Mouse (Mus musculus): ENCODE measurements around the gene Opcml. TPM values are rescaled to one million over a fixed set of nuclear protein-coding genes. Genes with fewer than 3 reads are reported as not detected.

The Opcml gene
- polyA plus RNA-seq (2015; fragmentation: Nextera tagmentation; extraction: Ambion mirVana), result 67.8 and 73.0 TPM in 2 replicates

DNA sequence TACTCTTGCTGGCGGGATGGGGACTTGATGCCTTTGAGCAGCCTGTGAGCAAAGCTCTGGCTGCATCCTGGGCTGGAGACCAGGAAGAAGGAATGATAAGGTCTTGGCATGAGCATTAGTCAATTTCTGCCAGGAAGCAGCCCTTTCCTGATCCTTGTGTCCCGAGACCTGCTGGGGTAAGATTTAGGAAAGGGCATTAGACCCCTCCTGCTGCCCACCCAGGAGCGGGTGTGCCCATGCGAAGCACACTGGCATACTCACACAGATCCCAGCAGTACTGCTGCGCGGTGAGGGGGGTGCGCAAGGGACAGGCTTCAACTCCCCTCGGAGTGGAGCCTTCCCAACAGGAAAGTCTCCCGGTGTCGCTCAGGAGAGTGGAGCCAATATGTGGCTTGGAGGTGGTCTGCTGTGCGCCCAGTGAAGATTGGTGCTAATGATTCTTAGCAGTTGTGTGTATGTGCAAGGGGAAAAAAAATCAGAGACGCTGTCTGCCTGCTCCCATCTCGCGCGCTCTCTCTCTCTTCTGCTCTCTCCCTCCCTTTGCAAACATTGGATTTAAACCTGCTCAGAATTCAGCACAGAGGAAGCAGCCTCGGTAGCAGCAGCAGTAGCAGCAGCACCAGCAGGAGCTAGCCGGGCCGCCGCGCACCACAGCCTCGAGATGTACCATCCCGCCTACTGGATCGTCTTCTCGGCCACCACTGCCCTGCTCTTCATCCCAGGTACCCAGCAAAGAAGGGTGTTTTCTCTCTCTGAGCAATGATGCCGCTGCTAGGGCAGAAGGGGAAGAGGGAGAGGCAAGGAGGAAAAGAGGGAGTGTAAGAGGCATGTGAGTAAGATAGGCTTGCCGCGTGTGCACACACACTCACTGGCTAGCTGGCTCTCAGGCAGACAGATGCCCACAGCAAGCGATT is at the start of gene Opcml:
Opcml (plus strand) TSS at position 51 of the 914 bp plus-strand sequence.
- 1% methylated on average over 28 of the region's 28 CpGs for WGBS
- H3K27ac ChIP-seq (ENCODE audit: low read length), result peak within 1 kb of the TSS; percentile 92
- peak within 1 kb of the TSS; percentile 64 for H3K4me3 ChIP-seq (ENCODE audit: low read depth, low read length)
- H3K4me2 ChIP-seq (ENCODE audit: low read length), result peak within 1 kb of the TSS; percentile 86
- no peaks in the 10 kb centered on the region for H3K36me3 ChIP-seq (ENCODE audit: control insufficient read depth, insufficient read depth, low read length)
- H3K9ac ChIP-seq (ENCODE audit: low read depth, low read length), result peak within 1 kb of the TSS; percentile 81
- no peaks in the 10 kb centered on the region for H3K9me3 ChIP-seq (replicated peaks; ENCODE audit: control insufficient read depth, low read length, poor library complexity, severe bottlenecking)
- peaks cover 3% of the 10 kb centered on the region for H3K4me1 ChIP-seq (ENCODE audit: control insufficient read depth, insufficient read depth, low read length)
- H3K27me3 ChIP-seq (ENCODE audit: control insufficient read depth, insufficient read depth, low read depth, low read length), result no peaks in the 10 kb centered on the region
- peak; percentile 95 for ATAC-seq

DNA sequence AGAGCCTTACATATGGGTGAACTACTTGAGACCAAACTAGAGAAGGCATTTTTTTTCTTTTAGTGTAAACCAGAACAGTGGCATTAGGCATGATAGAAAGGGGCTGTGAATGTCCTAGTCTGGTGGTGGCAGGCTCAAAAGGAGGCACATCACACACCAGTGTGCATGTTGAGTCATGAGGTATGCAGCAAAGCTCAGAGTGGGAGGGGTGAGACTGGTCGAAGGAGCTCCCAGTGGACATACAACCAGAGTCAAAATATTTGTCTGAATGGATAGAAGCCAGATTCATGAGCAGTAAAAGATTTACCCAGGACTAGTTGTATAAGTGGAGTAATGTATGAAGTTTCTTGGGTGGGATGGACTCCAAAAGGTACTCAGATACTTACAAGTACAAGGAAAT is 31.9 kb upstream of the Opcml start:
- H3K36me3 ChIP-seq (ENCODE audit: control insufficient read depth, insufficient read depth, low read length), result no peaks in the 10 kb centered on the region
- peaks cover 2% of the 10 kb centered on the region; the same call in 1 of the 2 replicates for H3K4me1 ChIP-seq (ENCODE audit: control insufficient read depth, insufficient read depth, low read length)
- no peaks in the 10 kb centered on the region for H3K9me3 ChIP-seq (replicated peaks; ENCODE audit: control insufficient read depth, low read length, poor library complexity, severe bottlenecking)
- no peak overlapping the region for H3K4me3 ChIP-seq (ENCODE audit: low read depth, low read length)
- no peak overlapping the region for H3K4me2 ChIP-seq (ENCODE audit: low read length)
- no peak overlapping the region for H3K9ac ChIP-seq (ENCODE audit: low read depth, low read length)
- 91% methylated on average over 1 of the region's 1 CpGs for WGBS
- ATAC-seq, result no peak
- H3K27me3 ChIP-seq (ENCODE audit: control insufficient read depth, insufficient read depth, low read depth, low read length), result no peaks in the 10 kb centered on the region
- no peak overlapping the region for H3K27ac ChIP-seq (ENCODE audit: low read length)

- ATAC-seq, result no peak
- 95% methylated on average over 2 of the region's 2 CpGs for WGBS
- H3K27ac ChIP-seq (ENCODE audit: low read length), result no peak overlapping the region
Observed at GRCm38 (mm10) chr9:27761196-27761595, 29.4 kb upstream of the Opcml start.

DNA sequence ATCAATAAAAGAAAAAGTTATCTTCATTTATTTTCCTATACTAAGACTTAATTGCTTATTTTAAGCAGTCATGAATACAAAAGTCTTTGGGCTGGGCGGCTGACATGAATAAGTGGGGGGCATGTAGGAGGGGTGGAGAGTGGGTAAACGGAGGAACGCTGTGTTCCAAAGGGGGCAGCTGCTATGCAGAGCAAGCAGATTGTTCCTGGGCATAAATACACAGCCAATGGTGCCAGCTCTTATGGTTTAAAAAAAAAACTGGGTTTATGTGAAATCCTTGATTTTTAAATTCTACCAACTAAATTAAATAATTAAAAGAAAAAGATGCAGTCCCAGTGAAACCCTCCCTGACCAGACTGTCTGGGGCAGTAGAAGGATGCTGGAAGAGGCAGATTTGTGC is 24.1 kb upstream of the Opcml start:
- no peaks in the 10 kb centered on the region for H3K27me3 ChIP-seq (ENCODE audit: control insufficient read depth, insufficient read depth, low read depth, low read length)
- H3K9me3 ChIP-seq (replicated peaks; ENCODE audit: control insufficient read depth, low read length, poor library complexity, severe bottlenecking), result no peaks in the 10 kb centered on the region
- 65% methylated on average over 3 of the region's 3 CpGs for WGBS
- no peak overlapping the region for H3K27ac ChIP-seq (ENCODE audit: low read length)
- ATAC-seq, result no peak
- H3K4me2 ChIP-seq (ENCODE audit: low read length), result no peak overlapping the region
- no peaks in the 10 kb centered on the region for H3K4me1 ChIP-seq (ENCODE audit: control insufficient read depth, insufficient read depth, low read length)
- no peak overlapping the region for H3K9ac ChIP-seq (ENCODE audit: low read depth, low read length)
- no peaks in the 10 kb centered on the region for H3K36me3 ChIP-seq (ENCODE audit: control insufficient read depth, insufficient read depth, low read length)
- H3K4me3 ChIP-seq (ENCODE audit: low read depth, low read length), result no peak overlapping the region

More at GRCm38 (mm10) chr9:27761196-27761595, 29.4 kb upstream of the Opcml start:
- Histone ChIP-seq H3K4me2 (ENCODE audit: low read length) (no peak overlapping the region), H3K4me3 (ENCODE audit: low read depth, low read length) (no peak overlapping the region), H3K27me3 (ENCODE audit: control insufficient read depth, insufficient read depth, low read depth, low read length) (no peaks in the 10 kb centered on the region), H3K4me1 (ENCODE audit: control insufficient read depth, insufficient read depth, low read length) (no peaks in the 10 kb centered on the region), H3K9ac (ENCODE audit: low read depth, low read length) (no peak overlapping the region), H3K36me3 (ENCODE audit: control insufficient read depth, insufficient read depth, low read length) (no peaks in the 10 kb centered on the region), H3K9me3 (replicated peaks; ENCODE audit: control insufficient read depth, low read length, poor library complexity, severe bottlenecking) (no peaks in the 10 kb centered on the region)

- WGBS, result 91% methylated on average over 8 of the region's 8 CpGs
- no peak overlapping the region for H3K4me3 ChIP-seq (ENCODE audit: low read depth, low read length)
- no peak overlapping the region for H3K4me2 ChIP-seq (ENCODE audit: low read length)
- H3K27me3 ChIP-seq (ENCODE audit: control insufficient read depth, insufficient read depth, low read depth, low read length), result no peaks in the 10 kb centered on the region
- no peak overlapping the region for H3K9ac ChIP-seq (ENCODE audit: low read depth, low read length)
- no peak for ATAC-seq
- H3K36me3 ChIP-seq (ENCODE audit: control insufficient read depth, insufficient read depth, low read length), result no peaks in the 10 kb centered on the region
- no peaks in the 10 kb centered on the region for H3K4me1 ChIP-seq (ENCODE audit: control insufficient read depth, insufficient read depth, low read length)
- H3K27ac ChIP-seq (ENCODE audit: low read length), result no peak overlapping the region
- no peaks in the 10 kb centered on the region for H3K9me3 ChIP-seq (replicated peaks; ENCODE audit: control insufficient read depth, low read length, poor library complexity, severe bottlenecking)
Observed at GRCm38 (mm10) chr9:27767196-27767900, 23.2 kb upstream of the Opcml start.

DNA sequence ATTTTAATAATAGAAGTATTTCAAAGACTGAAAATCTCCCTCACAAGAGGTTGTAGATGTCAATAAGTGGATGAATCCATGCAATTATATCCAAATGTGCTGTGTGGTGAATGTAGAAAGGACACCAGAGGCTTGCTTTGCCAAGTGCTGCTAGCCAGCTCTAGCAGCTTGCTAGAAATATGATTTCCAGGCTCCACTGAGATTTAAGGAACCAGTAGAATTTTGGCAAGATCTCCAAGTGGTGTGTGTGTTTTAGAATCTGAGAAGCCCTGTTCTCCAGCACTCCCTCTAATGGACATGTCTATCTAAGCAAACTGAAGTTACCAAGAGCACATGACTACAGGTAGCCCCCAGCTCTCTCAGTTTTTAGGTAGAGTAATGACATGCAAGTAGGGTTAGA is 21.8 kb upstream of the Opcml start:
- Histone ChIP-seq H3K4me3 (ENCODE audit: low read depth, low read length) (no peak overlapping the region), H3K9me3 (replicated peaks; ENCODE audit: control insufficient read depth, low read length, poor library complexity, severe bottlenecking) (no peaks in the 10 kb centered on the region), H3K27me3 (ENCODE audit: control insufficient read depth, insufficient read depth, low read depth, low read length) (no peaks in the 10 kb centered on the region), H3K27ac (ENCODE audit: low read length) (no peak overlapping the region), H3K36me3 (ENCODE audit: control insufficient read depth, insufficient read depth, low read length) (no peaks in the 10 kb centered on the region), H3K4me2 (ENCODE audit: low read length) (no peak overlapping the region), H3K9ac (ENCODE audit: low read depth, low read length) (no peak overlapping the region), H3K4me1 (ENCODE audit: control insufficient read depth, insufficient read depth, low read length) (no peaks in the 10 kb centered on the region)
- ATAC-seq, result no peak

GRCm38 (mm10) chr9:27781291-27781993 is 9.1 kb upstream of the Opcml start:
- H3K9ac ChIP-seq (ENCODE audit: low read depth, low read length), result no peak overlapping the region
- H3K9me3 ChIP-seq (replicated peaks; ENCODE audit: control insufficient read depth, low read length, poor library complexity, severe bottlenecking), result no peaks in the 10 kb centered on the region
- no peak overlapping the region for H3K4me3 ChIP-seq (ENCODE audit: low read depth, low read length)
- WGBS, result 57% methylated on average over 6 of the region's 6 CpGs
- H3K4me1 ChIP-seq (ENCODE audit: control insufficient read depth, insufficient read depth, low read length), result no peaks in the 10 kb centered on the region
- ATAC-seq, result no peak
- H3K36me3 ChIP-seq (ENCODE audit: control insufficient read depth, insufficient read depth, low read length), result no peaks in the 10 kb centered on the region
- H3K4me2 ChIP-seq (ENCODE audit: low read length), result no peak overlapping the region
- H3K27me3 ChIP-seq (ENCODE audit: control insufficient read depth, insufficient read depth, low read depth, low read length), result no peaks in the 10 kb centered on the region
- no peak overlapping the region for H3K27ac ChIP-seq (ENCODE audit: low read length)

- Histone ChIP-seq H3K27me3 (ENCODE audit: control insufficient read depth, insufficient read depth, low read depth, low read length) (no peaks in the 10 kb centered on the region), H3K9me3 (replicated peaks; ENCODE audit: control insufficient read depth, low read length, poor library complexity, severe bottlenecking) (no peaks in the 10 kb centered on the region), H3K9ac (ENCODE audit: low read depth, low read length) (no peak overlapping the region), H3K4me1 (ENCODE audit: control insufficient read depth, insufficient read depth, low read length) (no peaks in the 10 kb centered on the region), H3K4me3 (ENCODE audit: low read depth, low read length) (no peak overlapping the region), H3K27ac (ENCODE audit: low read length) (no peak overlapping the region), H3K4me2 (ENCODE audit: low read length) (no peak overlapping the region), H3K36me3 (ENCODE audit: control insufficient read depth, insufficient read depth, low read length) (no peaks in the 10 kb centered on the region)
- 13% methylated on average over 1 of the region's 1 CpGs for WGBS
- 0 out of 2 replicates have a peak, but pooled peaks have one; percentile 62 for ATAC-seq
Observed at GRCm38 (mm10) chr9:27781994-27782337, 8.6 kb upstream of the Opcml start.
